Mouse (Mus musculus): ENCODE data around the gene Apc2.

GRCm38 (mm10) chr10:80282481-80283441 is 13.0 kb upstream of the Apc2 start:
- TF ChIP-seq POLR2A (IDR thresholded peaks at IDR 0.05; ENCODE audit: insufficient read length, low read depth) (no peak), TCF3 (IDR thresholded peaks at IDR 0.05; ENCODE audit: insufficient read length, low read depth) (no peak), E2F4 (IDR thresholded peaks at IDR 0.05; ENCODE audit: insufficient read depth) (no peak), MAX (IDR thresholded peaks at IDR 0.05; ENCODE audit: low read depth) (no peak), CEBPB (IDR thresholded peaks at IDR 0.05; ENCODE audit: insufficient read depth, poor library complexity, severe bottlenecking) (no peak), MYOD1 (IDR thresholded peaks at IDR 0.05; ENCODE audit: control insufficient read depth in 1 of 3, insufficient read length in 2 of 3, low read depth in 2 of 3) (no peak), USF1 (IDR thresholded peaks at IDR 0.05; ENCODE audit: low read depth) (no peak), POLR2AphosphoS2 (IDR thresholded peaks at IDR 0.05; ENCODE audit: insufficient read length, low read depth) (peak; percentile 24), TCF12 (IDR thresholded peaks at IDR 0.05; ENCODE audit: insufficient read depth, poor library complexity, severe bottlenecking) (no peak), MYOG (IDR thresholded peaks at IDR 0.05; ENCODE audit: control insufficient read depth in 1 of 3, insufficient read depth in 1 of 3, insufficient read length in 2 of 3, low read depth in 2 of 3) (no peak), SRF (IDR thresholded peaks at IDR 0.05; ENCODE audit: control insufficient read depth, insufficient read length, low read depth) (no peak), REST (IDR thresholded peaks at IDR 0.05; ENCODE audit: insufficient read depth, insufficient read length) (no peak)
